ENCODE assay signal across 1 mouse cellular context in genomic region chr4:132515369-132516155, GRCm38 (mm10).
TF ChIP-seq lines count a peak whose summit lies in the region.

No protein-coding gene starts in this region.

TF ChIP-seq in MEL, 35 proteins besides CTCF, POLR2A, EP300 and RAD21 (continued from another document):
- TF ChIP-seq NELFE (IDR thresholded peaks at IDR 0.05; ENCODE audit: low read depth, low read length): peak; percentile 57
- TF ChIP-seq MAFK (IDR thresholded peaks at IDR 0.05; ENCODE audit: borderline replicate concordance, low read depth, low read length): 0 out of 2 replicates have a peak, but pooled peaks have one; percentile 10
- no peak for TF ChIP-seq NRF1 (IDR thresholded peaks at IDR 0.05; ENCODE audit: insufficient read depth, low read depth, low read length, poor library complexity, severe bottlenecking)
- TF ChIP-seq ZKSCAN1 (IDR thresholded peaks at IDR 0.05; ENCODE audit: low read depth, low read length): no peak
- TF ChIP-seq RCOR1 (IDR thresholded peaks at IDR 0.05; ENCODE audit: low read depth, low read length): no peak
- peak; percentile 63; the same call in 1 of the 2 replicates for TF ChIP-seq MAX (IDR thresholded peaks at IDR 0.05; ENCODE audit: low read length)
- TF ChIP-seq MYB (IDR thresholded peaks at IDR 0.05; ENCODE audit: low read depth, low read length): no peak
- peak; percentile 36 for TF ChIP-seq SIN3A (IDR thresholded peaks at IDR 0.05; ENCODE audit: low read length)
- TF ChIP-seq UBTF (IDR thresholded peaks at IDR 0.05; ENCODE audit: borderline replicate concordance, insufficient read depth, low read depth, low read length): no peak
- TF ChIP-seq USF2 (IDR thresholded peaks at IDR 0.05; ENCODE audit: borderline replicate concordance in 1 of 2, insufficient read depth in 1 of 2, low read depth in 1 of 2, low read length in 2 of 2): no peak
- TF ChIP-seq ZMIZ1 (IDR thresholded peaks at IDR 0.05; ENCODE audit: low read depth, low read length): peak; percentile 48; the same call in 1 of the 2 replicates
- TF ChIP-seq HCFC1 (IDR thresholded peaks at IDR 0.05; ENCODE audit: low read depth, low read length): peak; percentile 21; the same call in 1 of the 2 replicates
- TF ChIP-seq TCF12 (IDR thresholded peaks at IDR 0.05; ENCODE audit: low read depth, low read length): peak; percentile 25; the same call in 1 of the 2 replicates
- no peak for TF ChIP-seq TAL1 (IDR thresholded peaks at IDR 0.05; ENCODE audit: low read length)
- peak; percentile 51; the same call in 1 of the 2 replicates for TF ChIP-seq ETS1 (IDR thresholded peaks at IDR 0.05; ENCODE audit: low read depth, low read length)
- no peak for TF ChIP-seq POLR2AphosphoS5 (IDR thresholded peaks at IDR 0.05; ENCODE audit: borderline replicate concordance, low read depth, low read length)
- TF ChIP-seq TBP (IDR thresholded peaks at IDR 0.05; ENCODE audit: low read depth, low read length): peak; percentile 98
- TF ChIP-seq MEF2A (IDR thresholded peaks at IDR 0.05; ENCODE audit: extremely low read depth, insufficient replicate concordance, low read depth, low read length, poor library complexity, severe bottlenecking): no peak
- TF ChIP-seq SMC3 (IDR thresholded peaks at IDR 0.05; ENCODE audit: low read depth, low read length): no peak
- peak; percentile 53; the same call in 1 of the 2 replicates for TF ChIP-seq MYC (IDR thresholded peaks at IDR 0.05; ENCODE audit: low read depth, low read length)
- peak; percentile 33; the same call in 1 of the 2 replicates for TF ChIP-seq ELF1 (IDR thresholded peaks at IDR 0.05; ENCODE audit: low read depth, low read length)
- peak; percentile 65 for TF ChIP-seq MXI1 (IDR thresholded peaks at IDR 0.05; ENCODE audit: low read depth, low read length)
- TF ChIP-seq E2F4 (IDR thresholded peaks at IDR 0.05; ENCODE audit: borderline replicate concordance, low read depth, low read length): no peak
- TF ChIP-seq MAZ (IDR thresholded peaks at IDR 0.05; ENCODE audit: low read depth, low read length): peak; percentile 24; the same call in 1 of the 2 replicates
- peak; percentile 98 for TF ChIP-seq ZNF384 (IDR thresholded peaks at IDR 0.05; ENCODE audit: low read depth, low read length)
- peak; percentile 71 for TF ChIP-seq POLR2AphosphoS2 (IDR thresholded peaks at IDR 0.05; ENCODE audit: low read length)
